Mouse (Mus musculus): Measurements from ENCODE around the gene Taf1b. TPM values are rescaled to one million over a fixed set of nuclear protein-coding genes. Genes with fewer than 3 reads are reported as not detected.
A peak's percentile ranks its signal among the peaks of the same experiment; 100 is the strongest.
"Not testable (repeated sequence)": the region's sequence is repeated elsewhere in the genome, so short reads cannot be mapped to it uniquely, and the experiment has no call there.

The Taf1b gene
- total RNA-seq (2015; ENCODE audit: low replicate concordance) = 6.5 and 17.1 TPM in 2 replicates
- 9.3 and 9.9 TPM in 2 replicates for total RNA-seq (2017; ENCODE audit: low replicate concordance)

DNA sequence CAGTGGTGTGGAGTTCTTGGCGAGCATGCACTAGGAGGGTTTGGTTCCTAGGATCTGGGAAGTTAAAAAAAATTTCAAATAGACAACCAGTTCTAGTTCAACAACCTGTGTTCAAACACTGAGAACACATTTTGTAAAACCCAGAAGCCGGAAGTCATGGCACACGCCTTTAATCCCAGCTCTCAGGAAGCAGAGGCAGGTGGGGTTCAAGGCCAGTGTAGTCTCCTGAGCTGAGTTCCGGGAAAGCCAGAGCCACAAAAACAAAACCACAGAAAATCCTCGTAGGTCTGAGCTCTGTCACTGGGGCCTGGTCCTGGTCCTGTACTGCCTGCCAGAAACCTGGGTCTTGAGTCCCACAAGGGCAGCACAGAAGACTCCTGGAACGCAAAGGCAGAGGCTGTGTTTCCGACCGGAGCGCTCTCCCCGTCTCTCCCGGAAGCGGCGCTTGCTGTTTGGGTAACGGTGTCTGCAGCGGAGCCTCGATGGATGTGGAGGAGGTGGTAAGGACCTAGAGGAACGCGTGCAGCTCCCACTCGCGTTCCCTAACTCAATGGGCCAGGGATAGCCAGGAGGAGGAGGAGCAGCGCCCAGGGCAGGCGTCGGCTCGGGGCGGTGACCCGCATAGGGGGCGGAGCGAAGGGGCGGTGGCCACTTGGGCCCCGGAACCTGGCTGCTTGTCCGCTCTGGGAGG is at the start of gene Taf1b:
TSS of gene Taf1b (plus strand) at position 210 of the 691 bp plus-strand sequence.
- ATAC-seq (replicated peaks; ENCODE audit: low FRiP score, poor library complexity, severe bottlenecking) = peak; percentile 98

DNA sequence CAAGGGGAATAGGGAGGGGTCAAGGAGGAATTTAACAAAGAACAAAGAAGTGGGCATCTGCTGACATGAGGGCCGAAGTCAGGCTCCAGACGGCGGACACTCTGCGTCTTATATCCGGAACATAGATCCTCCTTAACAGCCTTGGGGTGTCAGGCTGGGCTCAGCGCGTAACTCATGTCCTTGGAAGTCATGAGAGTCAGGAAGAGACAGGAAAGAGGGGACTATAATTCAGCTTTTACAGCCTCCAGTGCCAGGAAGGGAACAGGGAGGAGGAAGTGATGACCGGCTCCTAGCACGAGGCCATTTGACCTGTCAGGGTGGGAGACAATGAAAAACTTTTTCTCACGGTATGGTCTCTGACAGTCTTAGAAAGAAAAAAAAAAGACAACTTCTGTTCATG is 37.8 kb upstream of the Taf1b start:
- ATAC-seq (replicated peaks; ENCODE audit: low FRiP score, poor library complexity, severe bottlenecking) = no peak

- ATAC-seq (replicated peaks; ENCODE audit: low FRiP score, poor library complexity, severe bottlenecking) = peak; percentile 67
These were observed 36.0 kb upstream of the Taf1b start for GRCm38 (mm10) chr12:24462121-24462520.

DNA sequence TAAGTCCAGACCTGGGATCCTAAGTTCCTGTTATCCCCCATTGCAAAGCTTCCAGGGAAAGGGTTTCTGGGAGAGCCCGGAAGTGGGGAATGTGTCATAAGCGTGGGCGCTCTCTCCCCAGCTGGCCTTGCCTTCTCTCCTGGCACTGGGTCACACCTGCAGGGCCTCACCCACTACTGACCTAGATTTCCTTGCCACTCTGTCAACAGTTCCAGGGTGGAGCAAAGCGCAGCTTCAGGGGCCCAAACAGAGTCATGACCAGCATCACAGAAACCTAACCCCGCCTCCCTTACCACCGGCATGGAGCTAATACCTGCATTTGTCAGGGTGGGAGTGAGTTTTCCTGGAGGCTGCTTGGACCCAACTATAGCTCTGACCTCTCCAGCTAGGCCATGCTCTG is 34.7 kb upstream of the Taf1b start:
- not testable (repeated sequence) for ATAC-seq (replicated peaks; ENCODE audit: low FRiP score, poor library complexity, severe bottlenecking)

GRCm38 (mm10) chr12:24468966-24469365 is 29.2 kb upstream of the Taf1b start:
- no peak for ATAC-seq (replicated peaks; ENCODE audit: low FRiP score, poor library complexity, severe bottlenecking)

DNA sequence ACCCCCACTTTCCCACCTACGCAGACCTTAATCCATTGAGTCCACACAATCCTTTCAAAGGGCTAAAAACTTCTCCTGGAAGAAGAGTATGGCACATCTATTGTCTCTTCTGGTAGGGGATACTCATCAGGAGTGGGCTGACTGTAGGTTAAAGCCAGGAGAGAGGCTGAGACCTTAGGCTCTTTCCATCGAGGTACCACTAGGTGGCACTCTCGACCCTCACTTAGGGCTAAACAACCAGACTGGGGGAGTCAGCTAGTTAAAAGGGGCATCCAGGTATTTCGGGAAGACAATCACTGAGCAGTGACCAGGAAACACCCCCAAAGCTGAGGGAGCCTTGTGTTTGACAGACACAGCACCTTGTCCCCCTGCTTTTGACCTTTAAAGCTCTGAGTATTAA is 27.2 kb upstream of the Taf1b start:
- ATAC-seq (replicated peaks; ENCODE audit: low FRiP score, poor library complexity, severe bottlenecking) = peak; percentile 64; the same call in 1 of the 2 replicates

GRCm38 (mm10) chr12:24473221-24473620 is 24.9 kb upstream of the Taf1b start:
- no peak for ATAC-seq (replicated peaks; ENCODE audit: low FRiP score, poor library complexity, severe bottlenecking)

GRCm38 (mm10) chr12:24484930-24485329 is 13.2 kb upstream of the Taf1b start:
- no peak for ATAC-seq (replicated peaks; ENCODE audit: low FRiP score, poor library complexity, severe bottlenecking)

DNA sequence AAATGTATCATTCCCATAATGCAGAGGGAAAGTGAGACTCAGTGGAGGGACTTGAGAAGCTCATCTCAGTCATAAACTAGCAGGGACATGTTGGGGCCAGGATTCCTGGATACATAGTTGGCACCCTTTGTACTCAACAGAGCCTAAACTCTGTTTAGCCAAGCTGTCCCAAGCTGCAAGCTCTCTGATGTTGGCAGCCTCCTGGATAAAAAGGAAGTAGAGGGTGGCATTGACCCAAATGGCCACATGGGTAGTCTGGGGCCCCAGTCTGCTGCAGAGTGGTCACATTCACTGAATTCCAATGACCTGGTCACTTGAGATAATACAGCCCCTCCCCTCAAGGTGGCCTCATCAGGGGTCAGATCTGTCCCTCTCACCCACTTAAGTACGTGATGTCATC is 11.3 kb upstream of the Taf1b start:
- no peak for ATAC-seq (replicated peaks; ENCODE audit: low FRiP score, poor library complexity, severe bottlenecking)

GRCm38 (mm10) chr12:24492507-24492906 is 5.7 kb upstream of the Taf1b start:
- not testable (repeated sequence) for ATAC-seq (replicated peaks; ENCODE audit: low FRiP score, poor library complexity, severe bottlenecking)

DNA sequence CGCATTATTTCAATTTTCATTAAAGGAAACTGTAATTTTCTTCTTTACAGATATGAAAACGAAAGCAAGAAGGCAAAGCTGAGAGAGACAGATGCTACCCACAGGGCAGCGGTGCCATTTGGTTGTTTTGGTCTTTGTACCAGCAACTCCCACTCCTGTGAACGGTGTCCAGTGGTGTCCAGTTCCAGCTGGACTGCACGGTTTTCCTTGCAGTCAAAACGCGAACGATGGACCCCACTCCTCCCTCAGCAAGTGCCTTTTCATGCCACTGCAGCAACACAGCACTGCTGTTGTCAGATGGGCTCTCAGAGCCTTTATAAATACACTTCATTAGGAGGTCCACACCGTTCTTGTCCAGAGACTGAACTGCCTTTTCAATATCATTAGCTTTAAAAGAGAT is 5.1 kb upstream of the Taf1b start:
- ATAC-seq (replicated peaks; ENCODE audit: low FRiP score, poor library complexity, severe bottlenecking) = no peak

DNA sequence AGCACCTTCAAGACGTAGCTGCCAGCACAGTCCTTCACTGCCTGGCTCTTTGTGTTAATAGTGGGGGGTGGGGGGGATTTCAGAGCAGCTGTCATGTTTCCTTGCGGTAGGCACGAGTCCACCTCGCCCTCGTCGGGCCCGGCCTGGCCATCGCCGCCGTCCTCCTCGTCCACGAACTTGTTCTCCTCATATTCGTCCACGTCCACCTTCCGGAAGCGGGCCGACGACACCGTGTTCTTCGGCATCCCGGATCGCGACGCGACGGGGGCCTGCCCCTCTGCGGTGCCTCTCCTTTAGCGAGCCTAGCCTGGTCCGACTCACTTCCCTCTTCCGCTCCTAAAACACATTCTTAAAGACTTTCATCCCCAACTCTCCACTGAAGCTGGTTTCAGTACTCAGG is 4.7 kb upstream of the Taf1b start:
- peak; percentile 71 for ATAC-seq (replicated peaks; ENCODE audit: low FRiP score, poor library complexity, severe bottlenecking)

DNA sequence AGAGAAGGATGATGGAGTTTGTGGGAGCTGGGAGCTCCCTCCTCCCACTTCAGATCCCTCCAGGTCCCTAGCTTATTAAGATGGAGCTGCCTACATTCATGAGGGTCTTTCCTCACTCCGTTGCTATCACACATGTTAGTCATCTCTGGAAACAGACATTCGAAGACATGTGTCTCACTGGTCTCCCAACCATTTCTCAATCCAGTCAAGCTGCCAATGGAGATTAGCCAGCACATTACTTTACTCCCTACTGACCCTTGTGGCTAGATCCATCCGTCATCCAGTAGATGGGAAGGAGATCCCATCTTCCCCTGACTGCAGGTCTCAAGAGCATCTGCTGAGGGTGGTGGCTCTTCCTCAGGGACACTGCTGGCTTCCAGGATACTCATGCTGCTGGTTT is 3.4 kb upstream of the Taf1b start:
- not testable (repeated sequence) for ATAC-seq (replicated peaks; ENCODE audit: low FRiP score, poor library complexity, severe bottlenecking)

DNA sequence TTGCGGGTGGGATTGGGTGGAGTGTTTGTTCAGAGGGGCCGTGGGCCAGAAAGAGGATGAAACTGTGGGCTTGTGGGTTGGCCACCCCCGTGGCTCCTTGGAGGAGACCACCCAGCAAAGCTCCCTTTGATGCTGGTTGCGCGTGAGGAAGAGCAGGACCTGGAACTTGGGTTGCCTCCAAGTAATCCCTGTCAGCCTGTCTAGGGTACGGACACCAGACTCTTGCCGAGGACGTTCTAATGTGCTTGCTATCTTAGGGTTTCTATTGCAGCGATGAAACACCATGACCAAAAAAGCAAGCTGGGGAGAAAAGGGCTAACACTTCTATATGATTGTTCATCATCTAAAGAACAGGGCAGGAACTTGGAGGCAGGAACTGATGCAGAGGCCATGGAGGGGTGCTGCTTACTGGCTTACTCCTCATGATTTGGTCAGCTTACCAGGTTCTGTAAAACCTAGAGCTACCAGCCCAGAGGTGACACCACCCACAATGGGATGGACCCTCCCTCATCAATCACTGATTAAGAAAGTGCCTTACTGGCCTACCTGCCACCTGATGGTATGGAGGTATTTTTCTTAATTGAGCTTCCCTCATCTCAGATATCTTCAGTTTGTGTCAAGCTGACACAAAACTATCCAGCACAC is 804 bp downstream of the Taf1b start:
- peak; percentile 29; the same call in 1 of the 2 replicates for ATAC-seq (replicated peaks; ENCODE audit: low FRiP score, poor library complexity, severe bottlenecking)

GRCm38 (mm10) chr12:24517118-24517517 is 19.0 kb downstream of the Taf1b start:
- ATAC-seq (replicated peaks; ENCODE audit: low FRiP score, poor library complexity, severe bottlenecking) = no peak

DNA sequence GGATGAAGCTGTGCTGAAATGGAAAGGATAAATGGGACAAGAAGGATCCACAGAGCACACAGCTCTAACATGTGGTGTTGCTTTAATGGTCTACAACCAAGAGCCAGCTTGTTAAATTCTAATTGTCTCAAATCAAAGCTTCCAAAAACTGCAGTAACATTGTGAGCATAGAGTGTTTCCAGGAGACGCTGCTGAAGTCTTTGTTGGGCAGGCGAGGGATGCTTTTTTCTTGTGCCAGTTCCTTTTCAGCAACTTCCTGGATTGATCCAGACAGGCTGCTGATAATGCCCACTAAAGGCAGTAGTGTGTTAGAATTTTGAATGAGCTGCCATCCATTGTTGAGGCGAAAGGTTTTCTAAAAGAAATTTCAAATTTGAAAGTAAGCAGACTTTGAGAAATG is 22.9 kb downstream of the Taf1b start:
- ATAC-seq (replicated peaks; ENCODE audit: low FRiP score, poor library complexity, severe bottlenecking) = no peak

DNA sequence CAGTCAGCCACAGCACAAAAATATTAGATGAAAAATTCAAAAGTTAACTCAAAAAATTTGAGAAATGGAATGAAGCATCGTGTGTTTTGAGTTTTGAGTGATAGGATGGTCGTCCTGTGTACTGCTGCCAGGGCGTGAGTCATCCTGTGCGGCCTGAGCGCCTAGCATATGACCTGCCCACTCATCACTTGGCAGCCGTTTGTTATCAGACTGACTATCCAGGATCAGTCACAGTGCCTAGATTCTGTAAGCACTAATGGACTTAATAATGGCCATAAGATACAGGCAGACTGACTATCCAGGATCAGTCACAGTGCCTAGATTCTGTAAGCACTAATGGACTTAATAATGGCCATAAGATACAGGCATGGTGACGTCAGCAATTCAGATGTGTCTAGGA is 26.9 kb downstream of the Taf1b start:
- not testable (repeated sequence) for ATAC-seq (replicated peaks; ENCODE audit: low FRiP score, poor library complexity, severe bottlenecking)

DNA sequence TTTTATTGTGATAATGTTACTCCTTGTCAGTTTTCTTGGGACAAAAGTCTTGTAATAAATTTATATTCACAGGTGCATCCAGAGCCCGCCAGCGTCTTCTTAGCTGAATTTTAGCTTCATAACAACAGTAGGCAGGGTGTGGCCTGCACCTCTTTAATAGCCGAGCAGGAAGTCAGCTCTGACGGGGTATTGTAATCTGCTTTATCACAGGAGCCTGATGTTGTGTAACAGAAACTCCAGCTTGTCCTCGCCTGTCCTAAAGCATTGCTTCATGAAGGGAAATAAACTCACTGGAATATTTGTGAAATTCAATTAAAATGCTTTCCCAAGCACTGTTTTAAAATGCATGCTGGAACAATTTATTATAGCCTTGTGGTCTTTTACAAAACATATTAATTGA is 38.2 kb downstream of the Taf1b start:
- ATAC-seq (replicated peaks; ENCODE audit: low FRiP score, poor library complexity, severe bottlenecking) = no peak

- ATAC-seq (replicated peaks; ENCODE audit: low FRiP score, poor library complexity, severe bottlenecking) = no peak
These were observed 39.0 kb downstream of the Taf1b start for GRCm38 (mm10) chr12:24537201-24537600.

GRCm38 (mm10) chr12:24537965-24538364 is 39.8 kb downstream of the Taf1b start:
- ATAC-seq (replicated peaks; ENCODE audit: low FRiP score, poor library complexity, severe bottlenecking) = no peak

DNA sequence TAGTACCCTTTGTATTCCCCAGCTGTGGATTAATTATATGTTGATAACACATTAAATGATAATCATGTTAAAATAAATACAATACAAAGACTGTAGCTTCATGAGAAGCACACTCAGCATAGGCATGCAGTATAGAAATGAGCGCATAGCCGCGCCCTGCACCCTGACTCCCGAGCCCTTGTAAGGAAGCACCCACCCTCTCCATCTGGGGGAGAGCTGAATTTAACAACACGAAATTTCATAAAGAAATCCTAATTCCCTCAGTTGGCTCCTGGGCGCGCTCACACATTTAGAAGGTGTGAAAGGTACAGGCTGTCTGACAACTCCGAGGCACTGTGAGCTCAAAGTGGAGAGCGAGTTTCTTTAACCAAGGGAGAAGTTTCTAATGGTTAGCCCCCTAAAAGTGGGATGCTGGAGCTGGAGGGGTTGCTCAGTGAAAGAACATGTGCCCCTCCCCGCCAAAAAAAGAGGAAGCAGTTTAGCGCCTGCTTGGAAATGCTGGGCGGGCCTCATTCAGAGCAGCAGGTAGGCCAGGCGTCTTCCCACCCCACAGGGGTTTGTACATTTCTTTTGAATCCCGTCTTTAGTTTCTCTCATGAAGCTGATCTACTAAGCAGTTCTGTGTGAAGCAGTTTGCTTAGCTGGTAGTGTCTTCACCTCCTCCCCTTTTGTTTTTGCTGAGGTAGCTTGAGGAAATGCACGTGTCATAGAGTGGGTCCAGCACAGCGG is 43.4 kb downstream of the Taf1b start:
- ATAC-seq (replicated peaks; ENCODE audit: low FRiP score, poor library complexity, severe bottlenecking) = no peak
